Mouse (Mus musculus) urinary bladder, adult 18-20 months (tissue): ENCODE data around the gene Gm8229.
"Not testable (repeated sequence)": the region's sequence is repeated elsewhere in the genome, so short reads cannot be mapped to it uniquely, and the experiment has no call there.

Experiments used
- DNase-seq, 2 experiments: peaks; one replicate each; pipeline ENCODE4 v3.0.0; 2022; ENCODE audit warnings: low spot score in 2 of 2, mixed read lengths in 2 of 2

The Gm8229 gene

GRCm38 (mm10) chr14:44365057-44365456, at the start of gene Gm8229:
TSS of gene Gm8229 (plus strand) at chr14:44365357.
- DNase-seq = not testable (repeated sequence)

GRCm38 (mm10) chr14:44338484-44338883, 26.7 kb upstream of the Gm8229 start, which contains the start of gene Gm5930:
TSS of gene Gm5930 (minus strand) at chr14:44338584.
- DNase-seq = not testable (repeated sequence)

- DNase-seq = not testable (repeated sequence)
Observed at GRCm38 (mm10) chr14:44361416-44361815, 3.7 kb upstream of the Gm8229 start.

- DNase-seq = not testable (repeated sequence)
Observed at GRCm38 (mm10) chr14:44362301-44362700, 2.9 kb upstream of the Gm8229 start.

DNA sequence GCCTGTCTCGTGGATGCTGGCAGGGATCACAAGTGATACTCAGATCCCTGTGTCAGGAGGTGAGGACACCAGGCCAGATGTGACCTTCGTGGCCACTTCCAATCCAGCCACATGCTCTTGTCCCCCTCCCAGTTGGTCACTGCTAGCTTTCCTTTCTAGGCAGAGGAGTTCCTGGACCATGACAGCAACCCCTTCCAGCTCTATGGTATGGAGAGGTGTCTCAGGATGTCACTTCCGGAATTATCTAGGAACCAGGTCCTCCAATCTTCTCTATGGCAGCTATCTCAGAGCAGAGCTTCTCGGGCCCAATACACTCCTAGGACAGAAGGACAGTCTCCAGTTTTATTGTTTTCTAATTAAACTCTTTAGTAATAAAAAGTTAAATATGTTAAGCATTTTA, 19.1 kb downstream of the Gm8229 start:
- not testable (repeated sequence) for DNase-seq

DNA sequence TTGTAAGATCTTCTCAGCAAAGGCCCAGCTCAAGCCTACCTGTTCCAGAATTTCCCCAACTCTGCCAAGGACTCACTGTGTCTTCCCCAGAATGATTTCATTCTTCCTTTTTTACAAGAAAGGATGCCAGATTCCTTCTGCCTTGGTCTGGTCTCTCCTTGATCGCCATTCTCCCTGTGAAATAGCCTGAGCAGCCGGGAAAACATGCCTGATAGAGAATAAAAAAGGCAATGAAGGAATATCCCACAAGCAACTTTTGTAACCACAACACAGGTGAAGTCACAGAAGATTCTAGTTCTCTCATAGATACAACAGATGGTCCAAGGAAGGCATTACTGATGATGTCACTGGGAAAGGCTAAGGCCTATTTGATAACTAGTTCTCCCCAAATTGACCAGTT, 45.4 kb downstream of the Gm8229 start, which contains the start of gene Gm3371:
Gene Gm3371 (minus strand): TSS at position 101 of the 400 bp plus-strand sequence.
- DNase-seq = not testable (repeated sequence)
